Mouse (Mus musculus) hematopoietic stem cell, adult 5-6 weeks (primary cell): Measurements from ENCODE around the gene Tax1bp3. TPM values are rescaled to one million over a fixed set of nuclear protein-coding genes. Genes with fewer than 3 reads are reported as not detected.

Experiments used
- ATAC-seq, 2 experiments: fragments of 125-278 bp in 1 of 2; replicated peaks in 1 of 2; 2 replicates each; pipeline ENCODE4 v1.8.0; 2016 to 2017; ENCODE audit warnings: inconsistent platforms in 2 of 2, mild to moderate bottlenecking in 2 of 2, moderate number of reproducible peaks in 2 of 2, low read depth in 1 of 2, moderate TSS enrichment in 1 of 2; ENCODE audit not compliant: low FRiP score in 2 of 2, poor library complexity in 2 of 2, severe bottlenecking in 2 of 2, insufficient read depth in 1 of 2, low TSS enrichment in 1 of 2
- total RNA-seq: library from RNA; stranded (forward); fragments of 172-1452, 232-1000 nt; gene quantifications from 2 replicates; pipeline ENCODE4 v1.2.3, GENCODE M21; 2017

The Tax1bp3 gene
- total RNA-seq, 1 experiment from 2014 or later: 5.3 TPM

GRCm38 (mm10) chr11:73168071-73168470, 8.8 kb upstream of the Tax1bp3 start:
- ATAC-seq: no peak

GRCm38 (mm10) chr11:73168576-73168975, 8.3 kb upstream of the Tax1bp3 start:
- ATAC-seq: no peak

GRCm38 (mm10) chr11:73169231-73169630, 7.7 kb upstream of the Tax1bp3 start:
- peak; percentile 70 to 76; a peak in 3 of 4 replicates for ATAC-seq

DNA sequence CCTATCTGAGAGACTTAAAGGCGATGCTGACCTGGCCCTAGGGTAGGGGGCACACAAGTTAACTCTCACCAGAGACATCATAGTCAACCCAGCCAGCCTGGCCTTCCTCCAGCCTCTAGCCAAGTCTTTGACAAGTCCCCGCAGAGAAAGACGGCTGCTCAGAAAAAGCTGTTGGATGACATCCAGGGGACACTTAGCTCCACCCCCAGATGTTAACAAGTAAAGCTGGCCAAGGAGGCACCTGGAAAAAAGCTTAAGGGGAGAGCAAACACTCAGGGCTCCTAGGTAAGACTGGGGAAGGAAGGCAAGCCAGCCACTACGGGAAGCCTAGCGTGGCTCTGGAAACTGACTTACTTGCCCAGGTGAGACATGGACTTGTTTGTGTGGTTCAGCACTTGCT, 4.7 kb upstream of the Tax1bp3 start:
- no peak for ATAC-seq

- ATAC-seq: no peak
These were observed 1.3 kb upstream of the Tax1bp3 start for GRCm38 (mm10) chr11:73175612-73176011.

DNA sequence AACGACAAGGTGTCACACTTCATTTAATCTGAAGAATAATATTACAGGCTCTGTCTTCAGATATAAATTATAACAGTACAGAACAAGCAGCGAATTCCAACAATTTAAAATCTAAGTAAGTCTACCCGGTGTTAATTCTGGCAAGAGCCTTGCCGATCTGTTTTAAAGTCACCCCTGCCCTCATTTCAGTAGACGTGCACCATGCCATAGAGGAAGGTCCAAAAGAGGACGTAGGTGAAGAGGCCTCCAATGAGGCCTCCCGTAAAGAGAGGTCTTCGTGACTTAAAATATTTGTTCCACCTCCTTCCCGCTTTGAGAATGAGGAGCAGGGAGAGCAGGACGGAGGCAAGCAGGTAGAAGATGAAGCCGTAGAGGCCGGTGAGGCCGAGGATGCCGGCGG, 697 bp upstream of the Tax1bp3 start:
- no peak for ATAC-seq

- ATAC-seq: peak; percentile 56 to 58
These were observed 609 bp downstream of the Tax1bp3 start for GRCm38 (mm10) chr11:73177509-73177875.

GRCm38 (mm10) chr11:73177895-73178294, 1.0 kb downstream of the Tax1bp3 start:
- ATAC-seq: no peak

GRCm38 (mm10) chr11:73185872-73186615, 9.2 kb downstream of the Tax1bp3 start:
- ATAC-seq: peak in 1 of 2 experiments; percentile 11; a peak in 1 of 4 replicates

DNA sequence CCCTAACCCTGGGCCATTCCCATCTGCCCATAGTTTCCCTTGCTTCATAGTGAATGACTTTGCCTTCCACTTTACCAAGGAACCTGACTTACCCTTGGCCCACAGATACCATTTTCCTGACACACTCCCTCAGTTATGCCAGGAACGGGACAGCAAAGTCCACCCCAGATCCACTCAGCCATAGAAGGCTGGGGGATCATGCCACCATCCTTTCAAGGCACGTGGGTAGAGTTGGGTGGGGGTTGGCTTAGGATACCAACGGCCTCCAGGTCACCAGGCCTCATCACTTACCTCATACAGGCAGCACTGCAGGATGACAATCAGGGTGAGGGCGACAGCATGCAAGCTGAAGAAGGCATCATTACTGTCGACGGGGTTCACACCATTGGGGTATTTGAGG, 10.3 kb downstream of the Tax1bp3 start:
- ATAC-seq: no peak

GRCm38 (mm10) chr11:73193047-73193446, 16.2 kb downstream of the Tax1bp3 start:
- peak in 1 of 2 experiments; percentile 37; a peak in 1 of 4 replicates for ATAC-seq

DNA sequence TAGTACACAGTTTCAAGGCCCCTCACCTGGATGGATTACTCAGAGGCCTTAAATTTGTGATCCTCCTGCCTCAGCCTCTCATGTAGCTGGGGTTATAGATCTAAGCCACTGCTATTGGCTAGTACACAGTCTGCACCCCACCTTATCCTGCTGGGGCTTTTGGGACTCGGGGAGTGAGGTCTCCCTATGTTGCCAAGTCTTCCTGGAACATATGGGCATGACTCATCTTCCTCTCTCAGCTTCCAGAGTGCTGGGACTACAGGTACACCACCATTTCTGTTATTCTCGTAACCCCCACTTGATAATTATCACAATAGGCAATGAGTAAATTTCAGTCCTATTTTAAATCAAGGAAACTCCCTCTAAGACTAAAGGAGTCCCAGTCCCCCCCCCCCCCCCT, 17.6 kb downstream of the Tax1bp3 start:
- no peak for ATAC-seq

GRCm38 (mm10) chr11:73198190-73198589, 21.3 kb downstream of the Tax1bp3 start:
- ATAC-seq: no peak

DNA sequence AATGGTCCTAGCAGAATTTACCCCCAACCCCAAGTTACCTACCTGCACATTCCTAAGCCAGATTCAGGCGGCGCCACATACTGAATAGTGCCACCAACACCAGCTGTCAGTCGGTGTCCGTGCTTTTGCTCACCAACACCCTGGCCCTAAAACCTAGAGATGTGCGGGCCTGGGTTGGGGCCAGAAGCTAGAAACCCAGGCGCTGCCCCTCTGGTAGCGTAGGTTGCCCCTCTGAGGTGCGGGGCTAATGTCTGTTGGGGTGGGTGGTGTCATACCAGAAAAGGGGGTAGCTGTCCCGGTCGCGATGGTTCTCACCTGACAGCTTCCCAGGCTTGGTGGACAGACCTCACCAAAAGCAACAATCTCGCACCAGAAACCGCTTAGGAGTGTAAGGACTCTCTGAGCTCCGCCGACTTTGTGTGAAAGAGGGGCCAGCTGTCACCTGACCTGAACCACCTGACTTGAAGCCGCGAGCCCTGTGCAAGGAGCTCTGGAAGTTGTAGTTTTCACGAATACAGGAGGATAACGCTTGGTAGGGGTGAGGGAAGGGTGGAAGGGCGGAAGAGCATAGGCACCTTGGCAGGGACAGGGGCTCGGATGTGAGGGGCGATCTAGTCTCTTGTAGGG, 21.8 kb downstream of the Tax1bp3 start, which contains the start of gene Ctns:
TSS of gene Ctns (minus strand) at position 440 of the 627 bp plus-strand sequence.
- ATAC-seq: peak; percentile 89 to 92

GRCm38 (mm10) chr11:73199230-73199712, 22.4 kb downstream of the Tax1bp3 start, which contains the start of gene Shpk:
Gene Shpk, plus strand, starts transcription at chr11:73199460.
- peak; percentile 97 for ATAC-seq

DNA sequence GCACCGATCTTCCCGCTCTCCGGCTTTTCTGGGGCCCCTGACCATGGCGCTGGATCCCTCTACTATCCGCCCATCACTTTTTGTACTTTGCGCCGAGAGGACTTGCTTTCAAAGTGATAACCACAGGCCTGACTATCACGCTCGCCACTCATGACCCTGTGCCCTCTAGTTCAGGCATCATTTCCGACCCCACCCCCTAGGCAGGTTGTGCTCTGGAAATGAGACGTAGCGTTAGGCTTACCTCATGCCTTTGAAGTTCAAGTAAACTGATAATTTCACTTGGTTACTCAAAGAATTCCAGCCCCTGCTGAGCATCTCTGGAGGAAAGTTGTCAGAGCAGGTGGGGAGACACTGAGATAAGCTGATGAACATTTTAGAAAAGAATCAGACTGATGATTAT, 23.0 kb downstream of the Tax1bp3 start:
- ATAC-seq: peak in 1 of 2 experiments; percentile 19; a peak in 1 of 4 replicates

DNA sequence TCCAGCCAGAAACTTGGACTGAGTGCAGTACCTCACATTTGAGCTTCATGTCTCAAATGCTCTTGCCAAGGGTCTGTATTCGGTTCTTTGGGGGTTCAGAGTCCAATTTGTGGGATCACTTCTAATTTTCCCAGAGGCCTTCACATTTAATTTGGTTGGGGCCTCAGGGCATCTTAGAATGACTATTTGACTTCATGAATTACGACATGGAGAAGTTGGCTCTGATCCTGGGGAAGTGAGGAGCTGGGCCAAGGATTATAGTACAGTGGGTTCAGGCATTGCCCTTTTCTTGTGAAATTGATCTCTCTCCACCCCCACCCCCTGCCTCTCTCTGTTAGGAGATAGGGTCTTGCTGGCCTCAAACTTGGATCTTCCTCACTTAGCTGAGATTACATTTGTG, 24.1 kb downstream of the Tax1bp3 start:
- ATAC-seq: no peak

- ATAC-seq: no peak
These were observed 24.7 kb downstream of the Tax1bp3 start for GRCm38 (mm10) chr11:73201597-73201996.
